Mouse (Mus musculus): ENCODE results near the gene Notch2. TPM values are rescaled to one million over a fixed set of nuclear protein-coding genes. Genes with fewer than 3 reads are reported as not detected.
A peak's percentile ranks its signal among the peaks of the same experiment; 100 is the strongest.

Notch2 gene
- polyA plus RNA-seq, 1 experiment from 2014 or later, result 6.4 TPM

DNA sequence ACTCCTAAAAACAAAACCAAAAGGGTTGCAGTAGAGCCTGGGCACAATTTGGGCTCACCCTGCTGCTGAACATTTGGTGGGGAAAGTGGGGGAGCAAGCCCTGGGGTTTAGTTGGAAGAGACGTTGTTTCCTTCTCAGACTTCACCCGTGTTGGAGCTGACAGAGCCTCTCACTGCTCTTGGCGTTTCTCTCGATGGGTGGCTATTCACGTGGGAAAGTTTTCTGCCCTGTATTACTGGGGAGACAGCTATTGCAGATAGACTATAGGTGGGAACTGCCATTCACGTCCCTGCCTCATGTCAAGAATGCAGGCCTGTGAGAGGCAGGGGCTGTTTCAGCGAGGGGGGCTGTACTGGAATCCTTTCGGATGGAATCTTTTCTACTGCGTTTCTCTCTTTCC is 50.5 kb downstream of the Notch2 start:
- Histone ChIP-seq H3K9ac (no peak overlapping the region), H3K4me3 (replicated peaks) (no peak overlapping the region), H3K4me1 (replicated peaks) (peaks cover 72% of the 10 kb centered on the region), H3K9me3 (replicated peaks) (no peaks in the 10 kb centered on the region), H3K27me3 (no peaks in the 10 kb centered on the region), H3K36me3 (replicated peaks) (no peaks in the 10 kb centered on the region), H3K27ac (replicated peaks) (no peak overlapping the region), H3K4me2 (peak overlapping the region; percentile 42; the same call in 1 of the 2 replicates)
- no peak for ATAC-seq (ENCODE audit: insufficient read depth)
- 41% methylated on average over 9 of the region's 9 CpGs for WGBS (ENCODE audit: insufficient replicate concordance)

DNA sequence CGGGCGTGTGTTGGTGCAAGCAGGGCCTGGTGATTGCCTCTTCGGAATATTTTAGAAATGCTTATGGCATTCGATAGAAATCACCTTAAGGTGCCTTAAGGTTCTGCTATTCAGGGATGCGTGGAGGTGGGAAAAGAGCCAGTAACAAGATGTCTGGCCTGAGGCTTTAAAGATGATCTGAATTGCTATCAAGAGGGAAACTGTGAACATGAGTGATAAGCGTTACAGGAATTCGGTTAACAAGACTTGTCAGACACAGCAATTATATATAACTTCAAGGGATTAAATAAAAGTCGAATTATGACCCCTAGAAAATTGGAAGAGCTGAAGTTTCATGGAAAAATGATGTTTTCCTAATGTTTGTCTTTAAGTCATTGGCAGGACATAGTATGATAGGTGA is 51.7 kb downstream of the Notch2 start:
- Histone ChIP-seq H3K9me3 (replicated peaks) (no peaks in the 10 kb centered on the region), H3K27me3 (no peaks in the 10 kb centered on the region), H3K4me3 (replicated peaks) (no peak overlapping the region), H3K9ac (no peak overlapping the region), H3K27ac (replicated peaks) (no peak overlapping the region; the same call in 1 of the 2 replicates), H3K36me3 (replicated peaks) (no peaks in the 10 kb centered on the region), H3K4me1 (replicated peaks) (peaks cover 70% of the 10 kb centered on the region), H3K4me2 (no peak overlapping the region)
- ATAC-seq (ENCODE audit: insufficient read depth), result no peak
- WGBS (ENCODE audit: insufficient replicate concordance), result 51% methylated on average over 8 of the region's 8 CpGs

GRCm38 (mm10) chr3:98066434-98066833 is 53.1 kb downstream of the Notch2 start:
- H3K27me3 ChIP-seq, result no peaks in the 10 kb centered on the region
- peaks cover 56% of the 10 kb centered on the region for H3K4me1 ChIP-seq (replicated peaks)
- no peak overlapping the region for H3K4me2 ChIP-seq
- 41% methylated on average over 3 of the region's 3 CpGs for WGBS (ENCODE audit: insufficient replicate concordance)
- H3K4me3 ChIP-seq (replicated peaks), result no peak overlapping the region
- no peak for ATAC-seq (ENCODE audit: insufficient read depth)
- 0 out of 2 replicates have a peak, but pooled peaks cover 5% of the 10 kb centered on the region for H3K36me3 ChIP-seq (replicated peaks)
- H3K27ac ChIP-seq (replicated peaks), result no peak overlapping the region
- H3K9me3 ChIP-seq (replicated peaks), result no peaks in the 10 kb centered on the region
- no peak overlapping the region for H3K9ac ChIP-seq

DNA sequence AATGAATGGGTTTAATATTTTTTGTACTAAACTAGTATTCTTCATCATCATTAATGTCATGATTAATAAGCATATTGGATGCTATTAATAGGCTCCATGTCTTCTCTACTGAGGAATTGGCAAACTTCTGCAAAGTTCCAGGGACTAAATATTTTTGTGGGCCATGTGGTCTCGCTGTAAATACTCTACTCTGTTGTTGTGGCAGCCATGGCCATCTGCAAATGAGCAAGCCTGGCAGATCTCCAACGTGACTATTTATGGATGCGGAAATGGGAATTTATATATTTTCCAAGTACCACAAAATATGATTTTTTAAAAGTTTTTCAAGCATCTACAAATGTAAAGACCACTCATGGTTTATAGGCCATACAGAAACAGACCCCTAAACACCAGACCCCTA is 54.1 kb downstream of the Notch2 start:
- H3K27me3 ChIP-seq, result no peaks in the 10 kb centered on the region
- H3K4me3 ChIP-seq (replicated peaks), result no peak overlapping the region
- H3K36me3 ChIP-seq (replicated peaks), result peaks cover 11% of the 10 kb centered on the region
- no peak for ATAC-seq (ENCODE audit: insufficient read depth)
- no peak overlapping the region for H3K4me2 ChIP-seq
- no peak overlapping the region for H3K9ac ChIP-seq
- H3K27ac ChIP-seq (replicated peaks), result no peak overlapping the region
- H3K9me3 ChIP-seq (replicated peaks), result no peaks in the 10 kb centered on the region
- peaks cover 46% of the 10 kb centered on the region for H3K4me1 ChIP-seq (replicated peaks)
- WGBS (ENCODE audit: insufficient replicate concordance), result 68% methylated on average over 3 of the region's 3 CpGs

GRCm38 (mm10) chr3:98067852-98068491 is 54.6 kb downstream of the Notch2 start:
- Histone ChIP-seq H3K4me1 (replicated peaks) (peaks cover 41% of the 10 kb centered on the region), H3K36me3 (replicated peaks) (peaks cover 16% of the 10 kb centered on the region), H3K9ac (no peak overlapping the region), H3K4me3 (replicated peaks) (no peak overlapping the region), H3K27ac (replicated peaks) (no peak overlapping the region), H3K27me3 (no peaks in the 10 kb centered on the region), H3K4me2 (no peak overlapping the region), H3K9me3 (replicated peaks) (no peaks in the 10 kb centered on the region)
- 69% methylated on average over 12 of the region's 12 CpGs for WGBS (ENCODE audit: insufficient replicate concordance)
- no peak for ATAC-seq (ENCODE audit: insufficient read depth)

DNA sequence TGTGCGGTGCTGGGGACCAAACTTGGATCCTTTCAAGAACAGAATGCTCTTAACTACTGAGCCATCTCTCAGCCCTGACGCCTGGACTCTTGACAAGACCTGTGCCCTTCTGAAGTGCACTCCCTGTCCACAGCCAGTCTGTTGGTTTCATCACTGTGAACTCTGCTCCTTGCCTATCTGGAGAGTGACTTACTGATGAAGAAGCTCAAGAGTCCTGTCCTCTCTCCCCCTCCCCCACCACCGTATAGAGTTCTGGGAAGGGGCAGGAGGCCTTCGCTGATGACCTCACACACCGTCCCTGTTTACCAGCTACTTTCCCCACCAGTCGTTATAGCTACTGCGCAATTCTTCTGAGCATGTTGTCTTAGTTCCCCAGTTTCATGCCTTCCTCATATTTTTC is 55.8 kb downstream of the Notch2 start:
- Histone ChIP-seq H3K9ac (no peak overlapping the region), H3K27ac (replicated peaks) (peak overlapping the region; percentile 29), H3K4me2 (no peak overlapping the region), H3K4me3 (replicated peaks) (no peak overlapping the region), H3K27me3 (no peaks in the 10 kb centered on the region), H3K9me3 (replicated peaks) (no peaks in the 10 kb centered on the region), H3K36me3 (replicated peaks) (peaks cover 28% of the 10 kb centered on the region), H3K4me1 (replicated peaks) (peaks cover 29% of the 10 kb centered on the region)
- ATAC-seq (ENCODE audit: insufficient read depth), result 0 out of 2 replicates have a peak, but pooled peaks have one; percentile 29
- 55% methylated on average over 7 of the region's 7 CpGs for WGBS (ENCODE audit: insufficient replicate concordance)

DNA sequence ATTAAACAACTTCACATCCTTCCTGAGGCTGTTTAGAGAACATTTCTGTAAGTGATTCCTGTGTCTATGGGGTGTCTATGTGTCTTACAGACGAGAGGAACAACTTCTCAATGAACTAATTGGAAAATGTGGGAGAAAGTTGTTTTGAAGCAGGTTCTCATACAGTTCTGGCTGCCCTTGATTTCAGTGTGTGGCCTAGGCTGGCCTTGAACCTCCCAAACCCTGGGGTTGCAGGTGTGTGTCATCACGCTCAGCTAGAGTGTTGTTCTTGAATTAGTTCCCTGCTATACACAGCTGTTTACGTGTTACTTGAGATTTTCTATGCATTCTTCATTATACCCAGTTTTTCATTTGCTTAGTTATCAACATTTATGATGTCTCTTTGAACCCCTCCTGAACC is 56.5 kb downstream of the Notch2 start:
- Histone ChIP-seq H3K9me3 (replicated peaks) (no peaks in the 10 kb centered on the region), H3K36me3 (replicated peaks) (peaks cover 33% of the 10 kb centered on the region), H3K4me1 (replicated peaks) (peaks cover 22% of the 10 kb centered on the region), H3K9ac (no peak overlapping the region), H3K4me2 (no peak overlapping the region), H3K27ac (replicated peaks) (peak overlapping the region; percentile 29; the same call in 1 of the 2 replicates), H3K27me3 (no peaks in the 10 kb centered on the region), H3K4me3 (replicated peaks) (no peak overlapping the region)
- no peak for ATAC-seq (ENCODE audit: insufficient read depth)
- 69% methylated on average over 3 of the region's 3 CpGs for WGBS (ENCODE audit: insufficient replicate concordance)

DNA sequence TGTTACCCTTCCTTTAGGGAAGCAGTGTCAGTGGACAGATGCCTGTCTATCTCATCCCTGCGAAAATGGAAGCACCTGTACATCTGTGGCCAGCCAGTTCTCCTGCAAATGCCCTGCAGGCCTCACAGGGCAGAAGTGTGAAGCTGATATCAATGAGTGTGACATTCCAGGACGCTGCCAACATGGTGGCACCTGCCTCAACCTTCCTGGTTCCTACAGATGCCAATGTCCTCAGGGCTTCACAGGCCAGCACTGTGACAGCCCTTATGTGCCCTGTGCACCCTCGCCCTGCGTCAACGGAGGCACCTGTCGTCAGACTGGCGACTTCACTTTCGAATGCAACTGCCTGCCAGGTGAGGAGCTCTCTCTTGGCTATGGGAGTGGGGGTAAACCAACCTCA is 59.2 kb downstream of the Notch2 start:
- Histone ChIP-seq H3K27me3 (no peaks in the 10 kb centered on the region), H3K27ac (replicated peaks) (no peak overlapping the region), H3K4me1 (replicated peaks) (peaks cover 16% of the 10 kb centered on the region), H3K9ac (no peak overlapping the region), H3K4me2 (no peak overlapping the region), H3K4me3 (replicated peaks) (no peak overlapping the region), H3K9me3 (replicated peaks) (no peaks in the 10 kb centered on the region), H3K36me3 (replicated peaks) (peaks cover 52% of the 10 kb centered on the region)
- 79% methylated on average over 8 of the region's 8 CpGs for WGBS (ENCODE audit: insufficient replicate concordance)
- no peak for ATAC-seq (ENCODE audit: insufficient read depth)

- WGBS (ENCODE audit: insufficient replicate concordance), result 82% methylated on average over 4 of the region's 4 CpGs
- H3K27me3 ChIP-seq, result no peaks in the 10 kb centered on the region
- no peak for ATAC-seq (ENCODE audit: insufficient read depth)
- peaks cover 10% of the 10 kb centered on the region; the same call in 1 of the 2 replicates for H3K4me1 ChIP-seq (replicated peaks)
- no peaks in the 10 kb centered on the region for H3K9me3 ChIP-seq (replicated peaks)
- H3K4me3 ChIP-seq (replicated peaks), result no peak overlapping the region
- H3K4me2 ChIP-seq, result no peak overlapping the region
- no peak overlapping the region for H3K9ac ChIP-seq
- no peak overlapping the region for H3K27ac ChIP-seq (replicated peaks)
- peaks cover 61% of the 10 kb centered on the region for H3K36me3 ChIP-seq (replicated peaks)
Observed at GRCm38 (mm10) chr3:98073545-98073944, 60.2 kb downstream of the Notch2 start.

GRCm38 (mm10) chr3:98074622-98075231 is 61.4 kb downstream of the Notch2 start:
- 69% methylated on average over 6 of the region's 6 CpGs for WGBS (ENCODE audit: insufficient replicate concordance)
- Histone ChIP-seq H3K4me2 (no peak overlapping the region), H3K27me3 (no peaks in the 10 kb centered on the region), H3K4me1 (replicated peaks) (peaks cover 9% of the 10 kb centered on the region), H3K27ac (replicated peaks) (no peak overlapping the region), H3K9me3 (replicated peaks) (no peaks in the 10 kb centered on the region), H3K4me3 (replicated peaks) (no peak overlapping the region), H3K36me3 (replicated peaks) (peaks cover 61% of the 10 kb centered on the region), H3K9ac (no peak overlapping the region)
- no peak for ATAC-seq (ENCODE audit: insufficient read depth)

DNA sequence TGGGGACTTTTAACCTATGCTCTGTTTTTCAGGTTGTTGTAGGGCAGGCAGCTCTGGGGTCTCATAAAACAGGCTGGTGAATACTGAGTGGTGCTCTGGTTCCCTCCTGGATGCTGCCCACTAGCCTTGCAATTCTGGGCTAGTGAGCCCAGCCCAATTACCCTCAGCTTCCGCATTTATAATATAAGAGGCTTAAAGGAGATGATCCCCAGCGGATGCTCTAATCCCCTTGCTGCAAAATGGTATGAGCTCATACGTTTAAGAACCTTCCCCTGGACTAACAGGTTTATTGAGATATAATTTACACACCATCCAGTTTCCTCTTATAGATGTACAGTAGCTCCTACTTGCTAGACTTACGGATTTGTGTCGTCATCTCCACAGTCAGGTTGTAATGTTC is 64.5 kb downstream of the Notch2 start:
- Histone ChIP-seq H3K27me3 (no peaks in the 10 kb centered on the region), H3K4me2 (no peak overlapping the region), H3K9ac (no peak overlapping the region), H3K27ac (replicated peaks) (no peak overlapping the region), H3K36me3 (replicated peaks) (peaks cover 52% of the 10 kb centered on the region), H3K9me3 (replicated peaks) (no peaks in the 10 kb centered on the region), H3K4me1 (replicated peaks) (peaks cover 36% of the 10 kb centered on the region), H3K4me3 (replicated peaks) (no peak overlapping the region)
- no peak for ATAC-seq (ENCODE audit: insufficient read depth)
- WGBS (ENCODE audit: insufficient replicate concordance), result 85% methylated on average over 5 of the region's 5 CpGs

All from liver, embryonic 15.5 days (tissue).